Mouse (Mus musculus): ENCODE results near the gene Sema4d.

Sema4d gene

DNA sequence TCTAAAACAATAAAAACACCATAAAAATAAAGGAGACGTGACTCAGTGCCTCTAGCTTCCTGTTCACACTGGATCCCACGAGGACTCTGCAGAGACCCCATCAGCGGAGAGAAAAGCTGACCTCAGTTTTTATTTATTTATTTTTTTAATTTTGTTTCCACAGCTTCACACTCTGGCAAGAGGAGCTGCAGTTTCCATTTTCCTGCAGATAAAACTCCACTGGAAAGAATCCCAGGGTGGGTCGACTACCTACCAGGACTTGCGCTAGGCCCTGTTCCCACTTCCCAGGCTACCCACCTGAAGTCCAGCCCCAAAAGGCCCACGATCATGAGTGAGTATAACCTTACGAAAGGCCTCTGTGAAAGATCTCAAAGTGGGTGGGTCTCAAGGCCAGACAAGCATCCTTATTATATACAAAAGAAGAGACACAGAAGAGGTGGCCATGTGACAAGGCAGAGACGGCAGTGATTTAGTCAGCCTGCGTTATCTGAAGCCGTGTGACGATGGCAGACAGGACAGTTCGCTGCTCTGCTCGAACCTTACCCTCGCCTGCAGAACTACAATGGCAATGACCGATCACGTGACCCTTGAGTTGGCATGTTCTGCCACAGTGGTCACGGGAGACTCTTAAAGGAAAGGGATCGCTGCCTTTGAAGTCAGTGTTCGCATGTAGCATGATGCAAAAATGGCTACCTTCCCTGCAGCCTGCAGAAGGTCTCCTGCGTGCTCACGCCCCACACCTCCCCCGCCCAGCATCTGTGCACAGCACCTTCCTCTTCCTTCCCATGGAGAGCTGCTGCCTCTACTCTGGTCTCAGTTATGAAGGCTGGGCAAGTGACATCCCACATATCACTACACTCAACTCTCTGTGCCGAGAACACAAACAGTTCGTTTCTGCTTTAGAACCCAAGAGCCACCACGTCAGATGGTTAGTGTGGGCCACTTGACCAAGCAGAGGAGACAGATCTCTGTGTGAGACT, 14.3 kb downstream of the Sema4d start:
- no peak for DNase-seq (ENCODE audit: low read depth in 1 of 2, low spot score in 2 of 2)

DNA sequence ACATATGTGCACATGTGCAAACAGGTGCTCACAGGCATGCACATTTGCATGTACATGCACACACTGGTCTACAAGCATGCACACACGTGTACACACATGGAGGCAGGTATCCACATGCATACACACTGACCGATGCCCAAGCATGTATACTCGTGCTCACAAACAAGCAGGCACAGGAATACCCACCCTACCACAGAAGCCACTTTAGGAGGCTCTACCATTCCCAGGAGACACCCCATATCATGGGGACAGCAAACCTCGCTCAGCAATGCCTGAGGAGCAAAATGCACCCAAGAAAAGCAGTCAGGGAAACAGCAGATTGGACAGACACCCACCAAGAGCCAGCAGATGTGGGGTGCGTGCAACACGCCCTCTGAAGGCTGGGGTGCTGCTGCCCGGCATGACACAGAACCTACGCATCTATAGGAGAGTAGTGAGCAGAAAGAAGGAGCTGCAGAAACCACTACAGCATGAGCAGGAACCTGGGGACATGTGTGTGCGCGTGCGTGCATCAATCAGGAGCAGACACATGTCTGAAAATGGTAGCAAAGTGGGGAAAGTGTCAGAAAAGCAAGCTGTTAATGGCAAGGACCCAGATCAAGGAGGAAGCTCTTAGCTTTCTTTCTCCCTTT, 15.1 kb downstream of the Sema4d start:
- no peak for DNase-seq (ENCODE audit: low read depth in 1 of 2, low spot score in 2 of 2)

DNA sequence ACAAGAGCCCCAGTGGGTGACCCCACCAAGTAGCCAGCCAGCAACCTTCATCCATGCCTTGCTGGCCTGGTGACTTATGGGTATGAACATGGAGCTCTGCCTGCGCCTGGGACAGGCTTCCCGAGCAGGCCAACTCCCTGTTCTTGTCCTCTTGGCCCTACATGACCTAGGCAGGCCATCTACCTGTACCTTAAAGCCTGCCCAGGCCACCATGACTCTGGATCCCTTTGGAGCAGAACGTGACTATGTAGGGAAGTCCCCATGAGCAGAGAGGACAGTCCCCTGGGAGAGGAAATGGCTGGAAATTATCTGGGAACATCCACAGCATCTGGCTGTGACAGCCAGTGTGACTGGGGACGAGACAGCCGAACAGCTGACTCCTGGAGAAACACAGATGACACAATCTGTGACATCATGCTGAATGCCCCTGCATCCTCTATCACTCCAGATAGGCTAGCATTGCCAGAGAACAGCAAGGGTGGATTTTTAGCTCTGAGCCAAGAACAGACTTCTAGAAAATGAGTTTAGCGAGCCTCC, 15.7 kb downstream of the Sema4d start:
- no peak for DNase-seq (ENCODE audit: low read depth in 1 of 2, low spot score in 2 of 2)

DNA sequence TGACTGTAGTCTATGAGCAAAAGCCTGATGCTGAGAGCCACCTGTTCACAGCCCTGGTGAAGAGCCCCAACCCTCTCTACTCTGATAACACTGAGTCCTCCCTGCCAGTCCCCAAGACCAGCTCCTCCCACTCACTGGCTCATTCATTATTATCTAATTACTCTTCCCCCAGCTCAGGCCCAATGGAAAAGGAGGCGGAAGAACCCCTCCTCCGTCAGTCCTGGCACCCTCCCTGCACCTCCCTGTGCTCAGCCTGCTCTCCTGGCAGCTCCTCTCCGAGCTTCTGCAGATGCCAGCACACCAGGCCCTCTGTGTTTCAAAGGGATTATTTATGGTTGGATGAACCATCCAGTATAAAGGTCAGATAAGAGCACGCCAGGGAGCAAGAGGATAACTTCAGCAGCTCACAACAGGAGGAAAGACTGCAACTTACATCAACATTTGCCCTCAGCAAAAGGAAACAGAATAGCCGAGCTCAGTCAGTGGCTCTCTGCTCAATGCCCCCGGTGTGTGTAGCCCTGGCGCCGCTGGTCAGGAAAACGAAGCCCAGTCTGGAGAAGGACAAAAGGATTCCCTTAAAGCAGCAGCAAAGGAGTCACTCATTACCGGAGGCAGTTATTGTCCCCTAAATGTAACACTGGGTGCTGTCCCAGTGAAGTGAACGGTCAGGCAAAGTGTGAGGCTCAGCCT, 16.4 kb downstream of the Sema4d start:
- DNase-seq (ENCODE audit: low read depth in 1 of 2, low spot score in 2 of 2) = no peak

DNA sequence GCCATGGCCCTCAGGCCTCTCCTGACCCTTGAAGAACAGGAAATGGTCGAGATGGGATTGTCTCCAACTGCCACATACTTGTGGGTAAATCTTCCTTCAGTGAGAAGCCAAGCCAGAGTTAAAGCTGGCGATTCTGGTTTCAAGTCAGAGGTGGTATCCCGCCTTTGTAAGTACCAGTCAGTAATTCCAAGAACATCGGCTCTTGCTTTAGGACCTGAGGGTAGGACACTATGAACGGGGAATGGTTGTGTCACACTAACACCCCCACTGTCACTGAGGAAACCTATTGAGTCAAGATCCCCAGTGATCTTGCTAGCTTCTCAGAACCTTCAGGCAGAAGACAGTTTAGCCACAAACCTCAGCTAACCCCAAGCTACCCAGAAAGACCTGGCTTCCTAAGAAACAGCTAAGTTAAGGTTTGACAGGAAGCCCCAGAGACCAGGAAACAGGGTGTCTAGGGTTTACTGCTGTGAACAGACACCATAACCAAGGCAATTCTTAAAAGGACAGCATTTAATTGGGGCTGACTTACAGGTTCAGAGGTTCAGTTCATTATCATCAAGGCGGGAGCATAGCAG, 17.3 kb downstream of the Sema4d start:
- no peak for DNase-seq (ENCODE audit: low read depth in 1 of 2, low spot score in 2 of 2)

- DNase-seq (ENCODE audit: low read depth in 1 of 2, low spot score in 2 of 2) = no peak
Measured at GRCm38 (mm10) chr13:51771802-51772206, 21.7 kb downstream of the Sema4d start.

GRCm38 (mm10) chr13:51770647-51771427, 22.7 kb downstream of the Sema4d start:
- no peak for DNase-seq (ENCODE audit: low read depth in 1 of 2, low spot score in 2 of 2)

DNA sequence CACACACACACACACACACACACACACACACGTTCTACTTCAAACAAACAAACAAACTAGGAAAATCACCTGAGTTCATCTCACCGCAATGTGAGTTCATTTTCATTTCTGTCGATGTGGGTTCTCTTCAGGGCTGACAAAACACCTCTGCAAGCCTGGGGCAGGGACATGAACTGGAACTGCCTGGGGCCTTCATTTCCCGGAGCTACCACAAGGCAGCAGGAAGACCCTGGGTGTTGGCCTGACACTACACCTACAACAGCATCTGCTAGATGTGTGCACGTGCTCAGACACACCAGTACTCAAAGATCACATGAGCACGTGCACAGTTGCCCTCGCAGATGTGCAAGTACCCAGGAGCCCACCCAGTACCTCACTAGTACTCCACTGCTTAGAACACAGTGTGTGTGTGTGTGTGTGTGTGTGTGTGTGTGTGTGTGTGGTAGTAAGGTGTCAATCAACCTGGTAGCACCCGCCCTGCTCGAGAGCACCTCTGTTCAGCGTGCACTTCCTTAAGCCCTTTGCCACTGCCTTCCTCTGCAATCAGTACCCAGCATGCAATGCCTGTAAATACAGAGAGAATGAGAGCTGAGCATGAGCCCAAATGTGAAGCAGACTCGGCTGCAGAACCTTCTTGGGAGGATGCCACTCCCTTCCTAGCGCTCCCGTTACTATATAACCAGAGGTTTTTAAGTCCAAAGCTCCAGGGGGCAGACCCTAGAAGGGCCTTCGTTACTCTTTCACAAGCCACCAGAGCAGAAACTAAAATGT, 25.4 kb downstream of the Sema4d start:
- DNase-seq (ENCODE audit: low read depth in 1 of 2, low spot score in 2 of 2) = no peak

DNA sequence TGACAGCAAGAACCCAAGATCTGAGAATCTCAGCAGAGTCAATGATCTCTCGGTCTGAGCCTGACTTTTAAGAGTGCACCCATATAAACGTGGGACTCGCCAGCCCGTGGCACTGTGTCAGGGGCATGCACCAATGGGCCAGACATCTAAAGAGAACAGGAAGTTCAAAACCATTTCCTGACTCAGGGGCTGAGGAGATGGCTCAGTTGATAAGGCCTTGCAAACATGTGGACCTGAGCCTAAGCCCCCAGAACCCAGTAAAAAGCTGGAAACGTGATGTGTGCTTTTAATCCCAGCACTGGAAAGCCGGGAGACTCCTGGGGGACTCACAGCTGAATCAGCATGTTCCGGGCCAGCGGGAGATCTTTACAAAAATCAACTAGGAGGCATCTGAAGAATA, 26.0 kb downstream of the Sema4d start:
- no peak for DNase-seq (ENCODE audit: low read depth in 1 of 2, low spot score in 2 of 2)

GRCm38 (mm10) chr13:51766756-51767155, 26.8 kb downstream of the Sema4d start:
- no peak for DNase-seq (ENCODE audit: low read depth in 1 of 2, low spot score in 2 of 2)

- no peak for DNase-seq (ENCODE audit: low read depth in 1 of 2, low spot score in 2 of 2)
Measured at GRCm38 (mm10) chr13:51765369-51765768, 28.2 kb downstream of the Sema4d start.

DNA sequence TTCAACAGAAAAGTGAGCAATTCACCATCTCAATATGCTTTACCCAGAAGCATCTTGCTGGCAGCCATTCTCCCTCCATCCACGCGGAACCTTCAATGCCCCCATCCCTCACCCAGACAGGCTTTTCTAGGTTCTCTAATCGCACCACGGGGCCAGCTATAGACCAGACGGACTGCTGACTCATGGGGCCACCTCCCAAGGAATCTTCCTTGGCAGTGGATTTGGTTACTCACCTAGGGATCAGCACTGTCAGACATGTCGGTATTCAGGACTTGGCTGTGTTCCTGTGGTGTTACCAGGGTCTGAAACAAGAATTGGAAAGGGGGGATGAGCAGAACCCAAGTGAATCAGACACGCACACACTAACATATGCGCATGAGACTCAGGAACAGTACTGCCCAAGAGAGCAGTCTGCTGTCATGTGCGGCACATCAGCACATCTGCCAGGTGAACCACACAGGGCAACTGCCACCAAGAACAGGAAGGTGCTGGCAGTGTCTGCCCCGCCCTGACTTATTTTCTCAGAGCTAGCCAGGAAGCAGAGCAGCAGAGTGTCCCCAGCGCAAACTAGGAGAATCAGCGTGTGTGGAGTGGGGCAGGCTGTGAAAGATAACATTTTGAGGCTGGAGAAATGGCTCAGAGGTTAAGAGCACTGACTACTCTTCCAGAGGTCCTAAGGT, 30.4 kb downstream of the Sema4d start:
- no peak for DNase-seq (ENCODE audit: low read depth in 1 of 2, low spot score in 2 of 2)

GRCm38 (mm10) chr13:51761186-51761813, 32.2 kb downstream of the Sema4d start:
- DNase-seq (ENCODE audit: low read depth in 1 of 2, low spot score in 2 of 2) = no peak

DNA sequence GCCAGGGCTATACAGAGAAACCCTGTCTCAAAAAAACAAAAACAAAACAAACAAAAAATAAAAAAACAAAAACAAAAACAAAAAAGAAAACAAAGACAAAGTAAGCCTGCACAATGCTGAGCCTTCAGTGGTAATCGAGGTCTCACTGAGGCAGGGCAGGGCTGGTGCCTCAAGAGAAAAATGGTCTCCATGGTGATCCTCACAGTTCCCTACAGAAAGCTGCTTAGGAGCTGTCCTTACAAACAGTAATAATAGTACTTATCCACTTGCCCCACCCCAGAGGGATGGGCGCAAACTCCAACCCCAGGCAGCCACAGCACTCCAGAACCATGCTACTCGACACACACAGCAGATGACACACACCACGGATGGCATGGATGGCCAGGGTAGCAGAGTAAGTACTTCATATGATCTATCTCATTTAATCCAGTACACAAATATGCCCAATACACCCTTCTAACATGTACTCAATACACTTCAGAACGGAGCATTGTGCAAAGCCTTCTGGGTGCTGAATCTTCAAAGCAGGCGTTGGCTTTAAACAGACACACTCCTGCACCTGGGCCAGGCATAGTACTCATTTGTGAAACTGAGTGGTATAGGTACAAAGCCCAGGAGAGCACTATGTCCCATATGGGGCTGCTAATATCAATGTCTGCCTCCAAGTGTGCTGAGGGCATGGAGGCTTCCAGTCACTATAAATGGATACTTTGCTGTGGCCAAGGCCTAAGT, 34.1 kb downstream of the Sema4d start:
- DNase-seq (ENCODE audit: low read depth in 1 of 2, low spot score in 2 of 2) = no peak

DNA sequence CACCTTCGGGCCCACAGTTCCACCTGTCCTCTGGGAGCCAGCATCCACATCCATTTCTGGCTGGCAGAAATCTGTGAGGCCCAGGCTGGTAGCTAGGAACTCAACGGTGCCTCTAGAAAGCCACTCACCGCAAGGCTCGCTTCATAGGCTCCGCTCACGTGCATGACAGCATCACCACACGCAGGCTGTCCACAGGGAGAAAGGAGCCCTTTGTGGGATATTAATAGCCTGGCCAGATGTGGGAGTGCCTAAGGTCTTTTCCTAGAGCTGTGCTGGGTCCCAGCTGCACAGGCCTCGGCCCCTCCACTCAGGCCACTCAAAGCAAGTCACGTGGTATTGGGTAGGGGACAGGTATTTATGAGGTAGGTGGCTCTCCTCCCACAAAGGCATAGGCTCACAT, 35.1 kb downstream of the Sema4d start:
- DNase-seq (ENCODE audit: low read depth in 1 of 2, low spot score in 2 of 2) = no peak

DNA sequence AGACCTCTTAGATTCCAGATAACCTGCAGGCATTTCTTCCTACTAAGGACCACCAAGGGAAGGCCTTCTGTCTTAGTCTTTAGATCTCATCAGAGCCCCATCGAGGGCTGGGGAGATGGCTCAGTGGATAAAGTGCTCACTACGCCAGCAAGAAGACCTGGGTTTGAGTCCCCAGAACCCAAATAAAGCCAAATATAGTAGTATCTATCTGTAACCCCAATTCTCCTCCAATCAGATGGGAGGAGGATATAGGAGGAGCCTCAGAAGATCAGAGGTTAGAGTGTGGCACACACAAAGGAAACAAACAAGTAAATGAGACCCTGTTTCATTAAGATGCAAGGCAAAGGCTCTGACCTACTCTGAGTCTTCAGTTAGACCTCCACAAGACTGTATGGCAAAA, 36.4 kb downstream of the Sema4d start:
- no peak for DNase-seq (ENCODE audit: low read depth in 1 of 2, low spot score in 2 of 2)

DNA sequence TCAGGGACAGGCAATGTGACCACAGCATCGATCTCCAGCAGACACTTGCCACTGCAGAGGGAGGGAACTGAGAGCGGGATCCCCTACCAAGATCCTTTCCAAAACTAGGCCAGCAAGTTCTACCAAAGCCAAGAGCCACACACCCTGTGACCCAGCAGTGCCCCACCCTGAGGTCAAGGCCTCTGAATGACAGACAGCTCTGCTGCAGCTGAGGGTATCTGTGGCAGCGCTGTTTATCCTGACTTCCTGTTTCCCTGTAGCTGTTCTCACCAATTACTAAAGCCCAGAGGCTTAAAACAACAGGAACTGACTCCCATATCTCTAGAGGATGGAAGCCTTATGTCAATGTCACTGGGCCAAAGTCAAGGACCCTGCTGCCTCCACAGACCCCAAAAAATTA, 37.0 kb downstream of the Sema4d start:
- peak; percentile 76 to 77 for DNase-seq (ENCODE audit: low read depth in 1 of 2, low spot score in 2 of 2)

- DNase-seq (ENCODE audit: low read depth in 1 of 2, low spot score in 2 of 2) = no peak
Measured at GRCm38 (mm10) chr13:51756019-51756418, 37.5 kb downstream of the Sema4d start.
